Mouse (Mus musculus): Measurements from ENCODE around the gene Cfap206.

Cfap206 gene

GRCm38 (mm10) chr4:34673721-34674120 is 56.3 kb downstream of the Cfap206 start:
- no peak for DNase-seq (ENCODE audit: low read depth)

- DNase-seq (ENCODE audit: low read depth): no peak
These were observed 62.1 kb downstream of the Cfap206 start for GRCm38 (mm10) chr4:34667923-34668322.

- no peak for DNase-seq (ENCODE audit: low read depth)
These were observed 68.1 kb downstream of the Cfap206 start for GRCm38 (mm10) chr4:34661927-34662326.

- no peak for DNase-seq (ENCODE audit: low read depth)
These were observed 68.5 kb downstream of the Cfap206 start for GRCm38 (mm10) chr4:34661514-34661913.

- no peak for DNase-seq (ENCODE audit: low read depth)
These were observed 71.0 kb downstream of the Cfap206 start for GRCm38 (mm10) chr4:34659012-34659411.

GRCm38 (mm10) chr4:34656101-34656500 is 73.9 kb downstream of the Cfap206 start:
- no peak for DNase-seq (ENCODE audit: low read depth)

GRCm38 (mm10) chr4:34653179-34653578 is 76.8 kb downstream of the Cfap206 start:
- DNase-seq (ENCODE audit: low read depth): no peak

GRCm38 (mm10) chr4:34644779-34645178 is 85.2 kb downstream of the Cfap206 start:
- DNase-seq (ENCODE audit: low read depth): no peak

- no peak for DNase-seq (ENCODE audit: low read depth)
These were observed 89.3 kb downstream of the Cfap206 start for GRCm38 (mm10) chr4:34640731-34641130.

- no peak for DNase-seq (ENCODE audit: low read depth)
These were observed 90.2 kb downstream of the Cfap206 start for GRCm38 (mm10) chr4:34639745-34640364.

All from 416B (cell line).